Mouse (Mus musculus): ENCODE measurements at regions not wholly inside any gene's neighbourhood (a gene's known extent, or its start where the extent isn't known, plus 50 kb on each side); places are given as distances from the start of the nearest gene placed in this dataset.
"Not testable (repeated sequence)": the region's sequence is repeated elsewhere in the genome, so short reads cannot be mapped to it uniquely, and the experiment has no call there.

DNA sequence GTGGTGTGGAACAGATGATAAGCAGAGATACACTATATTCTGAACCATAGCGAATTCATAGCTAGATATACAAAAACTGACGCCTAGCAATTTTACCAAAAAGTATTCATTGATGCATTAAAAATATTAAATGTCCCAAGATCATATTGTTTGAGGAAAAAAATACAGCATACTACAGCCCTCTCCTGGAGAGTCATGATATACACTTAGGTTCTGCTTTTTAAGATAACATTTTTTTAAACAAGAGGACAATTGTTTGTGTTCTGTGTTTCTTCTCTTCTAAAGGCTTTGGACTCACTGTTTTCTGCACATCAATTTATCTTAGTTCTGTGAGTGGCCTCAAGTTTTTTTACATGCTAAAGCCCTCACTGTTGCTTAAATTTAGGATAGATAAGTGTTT is 102.2 kb downstream of the Ptgs2 start:
- ATAC-seq (ENCODE audit: extremely low read depth, insufficient number of reproducible peaks, low FRiP score, poor library complexity, severe bottlenecking), result no peak
- TF ChIP-seq GATA1 (IDR thresholded peaks at IDR 0.05; ENCODE audit: borderline replicate concordance, low read length) (no peak), GATA2 (IDR thresholded peaks at IDR 0.05; ENCODE audit: borderline replicate concordance, low read depth, low read length) (no peak), POLR2AphosphoS5 (IDR thresholded peaks at IDR 0.05; ENCODE audit: insufficient replicate concordance, low read depth, low read length) (no peak), TAL1 (conservative IDR thresholded peaks at IDR 0.05; ENCODE audit: low read depth, low read length) (no peak), CTCF (IDR thresholded peaks at IDR 0.05; ENCODE audit: low read depth, low read length) (no peak)
- Histone ChIP-seq H3K4me1 (ENCODE audit: insufficient read depth, low read depth, low read length) (no peaks in the 10 kb centered on the region), H3K4me3 (ENCODE audit: low read depth, low read length) (no peak overlapping the region), H3K9me3 (replicated peaks) (peaks cover 12% of the 10 kb centered on the region), H3K27me3 (ENCODE audit: insufficient read depth, low read length) (no peaks in the 10 kb centered on the region), H3K36me3 (replicated peaks) (no peaks in the 10 kb centered on the region)
- no peak for DNase-seq (ENCODE audit: low spot score)

- Histone ChIP-seq H3K4me3 (ENCODE audit: low read depth, low read length) (no peak overlapping the region), H3K36me3 (replicated peaks) (no peaks in the 10 kb centered on the region), H3K4me1 (ENCODE audit: insufficient read depth, low read depth, low read length) (no peaks in the 10 kb centered on the region), H3K9me3 (replicated peaks) (peaks cover 6% of the 10 kb centered on the region; the same call in 1 of the 2 replicates), H3K27me3 (ENCODE audit: insufficient read depth, low read length) (no peaks in the 10 kb centered on the region)
- ATAC-seq (ENCODE audit: extremely low read depth, insufficient number of reproducible peaks, low FRiP score, poor library complexity, severe bottlenecking) (no peak), DNase-seq (ENCODE audit: low spot score) (no peak)
- TF ChIP-seq GATA1 (IDR thresholded peaks at IDR 0.05; ENCODE audit: borderline replicate concordance, low read length) (no peak), POLR2AphosphoS5 (IDR thresholded peaks at IDR 0.05; ENCODE audit: insufficient replicate concordance, low read depth, low read length) (no peak), CTCF (IDR thresholded peaks at IDR 0.05; ENCODE audit: low read depth, low read length) (no peak), GATA2 (IDR thresholded peaks at IDR 0.05; ENCODE audit: borderline replicate concordance, low read depth, low read length) (no peak), TAL1 (conservative IDR thresholded peaks at IDR 0.05; ENCODE audit: low read depth, low read length) (no peak)
Measured at GRCm38 (mm10) chr1:150212454-150212853, 106.8 kb upstream of the Pdc start.

DNA sequence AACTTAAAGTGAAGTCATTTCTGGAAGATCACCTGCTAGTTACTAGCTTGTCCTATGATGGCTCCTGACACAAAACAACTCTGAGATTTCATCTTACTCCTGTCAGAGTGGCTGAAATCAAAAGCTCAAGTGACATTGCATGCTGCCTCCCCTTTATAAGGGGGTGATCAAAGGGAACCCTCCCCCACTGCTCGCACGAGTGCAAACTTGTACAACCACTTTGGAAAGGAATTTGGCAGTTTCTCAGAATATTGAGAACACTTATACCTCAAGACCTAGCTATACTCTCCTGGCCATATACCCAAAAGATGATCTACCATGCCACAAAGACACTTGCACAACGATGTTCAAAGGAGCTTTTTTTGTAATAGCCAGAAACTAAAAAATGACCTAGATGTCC is 102.5 kb upstream of the Pdc start:
- Histone ChIP-seq H3K4me3 (ENCODE audit: low read depth, low read length) (no peak overlapping the region), H3K36me3 (replicated peaks) (no peaks in the 10 kb centered on the region), H3K9me3 (replicated peaks) (peaks cover 13% of the 10 kb centered on the region), H3K27me3 (ENCODE audit: insufficient read depth, low read length) (no peaks in the 10 kb centered on the region), H3K4me1 (ENCODE audit: insufficient read depth, low read depth, low read length) (no peaks in the 10 kb centered on the region)
- TF ChIP-seq GATA1 (IDR thresholded peaks at IDR 0.05; ENCODE audit: borderline replicate concordance, low read length) (no peak), POLR2AphosphoS5 (IDR thresholded peaks at IDR 0.05; ENCODE audit: insufficient replicate concordance, low read depth, low read length) (no peak), GATA2 (IDR thresholded peaks at IDR 0.05; ENCODE audit: borderline replicate concordance, low read depth, low read length) (no peak), TAL1 (conservative IDR thresholded peaks at IDR 0.05; ENCODE audit: low read depth, low read length) (no peak), CTCF (IDR thresholded peaks at IDR 0.05; ENCODE audit: low read depth, low read length) (no peak)
- ATAC-seq (ENCODE audit: extremely low read depth, insufficient number of reproducible peaks, low FRiP score, poor library complexity, severe bottlenecking) (no peak), DNase-seq (ENCODE audit: low spot score) (no peak)

GRCm38 (mm10) chr1:150218802-150219201 is 100.4 kb upstream of the Pdc start:
- no peak for ATAC-seq (ENCODE audit: extremely low read depth, insufficient number of reproducible peaks, low FRiP score, poor library complexity, severe bottlenecking)
- no peak for DNase-seq (ENCODE audit: low spot score)
- no peaks in the 10 kb centered on the region for H3K4me1 ChIP-seq (ENCODE audit: insufficient read depth, low read depth, low read length)
- TF ChIP-seq GATA1 (IDR thresholded peaks at IDR 0.05; ENCODE audit: borderline replicate concordance, low read length) (no peak), TAL1 (conservative IDR thresholded peaks at IDR 0.05; ENCODE audit: low read depth, low read length) (no peak), POLR2AphosphoS5 (IDR thresholded peaks at IDR 0.05; ENCODE audit: insufficient replicate concordance, low read depth, low read length) (no peak), CTCF (IDR thresholded peaks at IDR 0.05; ENCODE audit: low read depth, low read length) (no peak), GATA2 (IDR thresholded peaks at IDR 0.05; ENCODE audit: borderline replicate concordance, low read depth, low read length) (no peak)
- no peak overlapping the region for H3K4me3 ChIP-seq (ENCODE audit: low read depth, low read length)
- no peaks in the 10 kb centered on the region for H3K36me3 ChIP-seq (replicated peaks)
- no peaks in the 10 kb centered on the region for H3K27me3 ChIP-seq (ENCODE audit: insufficient read depth, low read length)
- H3K9me3 ChIP-seq (replicated peaks), result peaks cover 15% of the 10 kb centered on the region

- Histone ChIP-seq H3K4me3 (ENCODE audit: low read depth, low read length) (no peak overlapping the region), H3K9me3 (replicated peaks) (peaks cover 12% of the 10 kb centered on the region), H3K36me3 (replicated peaks) (no peaks in the 10 kb centered on the region), H3K27me3 (ENCODE audit: insufficient read depth, low read length) (no peaks in the 10 kb centered on the region), H3K4me1 (ENCODE audit: insufficient read depth, low read depth, low read length) (no peaks in the 10 kb centered on the region)
- no peak for DNase-seq (ENCODE audit: low spot score)
- ATAC-seq (ENCODE audit: extremely low read depth, insufficient number of reproducible peaks, low FRiP score, poor library complexity, severe bottlenecking), result no peak
- TF ChIP-seq GATA2 (IDR thresholded peaks at IDR 0.05; ENCODE audit: borderline replicate concordance, low read depth, low read length) (no peak), GATA1 (IDR thresholded peaks at IDR 0.05; ENCODE audit: borderline replicate concordance, low read length) (no peak), CTCF (IDR thresholded peaks at IDR 0.05; ENCODE audit: low read depth, low read length) (no peak), TAL1 (conservative IDR thresholded peaks at IDR 0.05; ENCODE audit: low read depth, low read length) (no peak), POLR2AphosphoS5 (IDR thresholded peaks at IDR 0.05; ENCODE audit: insufficient replicate concordance, low read depth, low read length) (no peak)
Measured at GRCm38 (mm10) chr1:150225529-150225928, 93.7 kb upstream of the Pdc start.

GRCm38 (mm10) chr1:150239504-150239903 is 79.7 kb upstream of the Pdc start:
- ATAC-seq (ENCODE audit: extremely low read depth, insufficient number of reproducible peaks, low FRiP score, poor library complexity, severe bottlenecking); H3K4me3 ChIP-seq (ENCODE audit: low read depth, low read length); DNase-seq (ENCODE audit: low spot score); H3K4me1 ChIP-seq (ENCODE audit: insufficient read depth, low read depth, low read length); H3K27me3 ChIP-seq (ENCODE audit: insufficient read depth, low read length); H3K36me3 ChIP-seq (replicated peaks); H3K9me3 ChIP-seq (replicated peaks): not testable (repeated sequence)

DNA sequence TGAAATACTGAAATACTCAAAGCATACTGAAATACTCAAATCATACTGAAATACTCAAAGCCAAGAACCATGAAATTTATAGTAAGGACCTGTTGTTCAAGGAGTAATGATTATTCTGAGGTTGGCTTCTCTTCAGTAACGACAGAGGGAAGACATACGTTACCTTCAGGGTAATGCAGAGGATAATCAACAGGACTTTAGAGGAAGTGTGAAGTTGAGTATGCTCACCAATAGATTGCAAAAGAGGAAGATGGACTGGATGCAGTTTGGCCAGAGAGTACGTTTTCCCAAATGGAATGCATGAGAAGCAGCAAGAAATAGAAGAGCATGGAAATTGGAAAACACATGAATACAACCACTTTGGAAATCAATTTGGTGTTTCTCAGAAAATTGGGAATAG is 79.1 kb upstream of the Pdc start:
- no peak for TF ChIP-seq POLR2AphosphoS5 (IDR thresholded peaks at IDR 0.05; ENCODE audit: insufficient replicate concordance, low read depth, low read length)
- no peak for TF ChIP-seq TAL1 (conservative IDR thresholded peaks at IDR 0.05; ENCODE audit: low read depth, low read length)
- no peak for TF ChIP-seq CTCF (IDR thresholded peaks at IDR 0.05; ENCODE audit: low read depth, low read length)
- no peak for TF ChIP-seq GATA2 (IDR thresholded peaks at IDR 0.05; ENCODE audit: borderline replicate concordance, low read depth, low read length)
- TF ChIP-seq GATA1 (IDR thresholded peaks at IDR 0.05; ENCODE audit: borderline replicate concordance, low read length), result no peak
- Histone ChIP-seq H3K9me3 (replicated peaks) (peaks cover 6% of the 10 kb centered on the region; the same call in 1 of the 2 replicates), H3K4me3 (ENCODE audit: low read depth, low read length) (no peak overlapping the region), H3K4me1 (ENCODE audit: insufficient read depth, low read depth, low read length) (no peaks in the 10 kb centered on the region), H3K36me3 (replicated peaks) (no peaks in the 10 kb centered on the region), H3K27me3 (ENCODE audit: insufficient read depth, low read length) (no peaks in the 10 kb centered on the region)
- ATAC-seq (ENCODE audit: extremely low read depth, insufficient number of reproducible peaks, low FRiP score, poor library complexity, severe bottlenecking), result no peak
- no peak for DNase-seq (ENCODE audit: low spot score)
